Mouse (Mus musculus) heart, embryonic 13.5 days (tissue): Measurements from ENCODE around the gene Zfp868. TPM values are rescaled to one million over a fixed set of nuclear protein-coding genes. Genes with fewer than 3 reads are reported as not detected.
A peak's percentile ranks its signal among the peaks of the same experiment; 100 is the strongest.
"Not testable (repeated sequence)": the region's sequence is repeated elsewhere in the genome, so short reads cannot be mapped to it uniquely, and the experiment has no call there.

Experiments used
- ATAC-seq: fragments of 200-750 bp; cut with Nextera tagmentation; 2 replicates; pipeline ENCODE4 v1.8.0; 2017; ENCODE audit warnings: moderate TSS enrichment; ENCODE audit not compliant: insufficient number of reproducible peaks, low FRiP score, low TSS enrichment; ENCODE audit errors: extremely low read depth
- H3K27ac ChIP-seq: fragments of 300-500 bp; sonication (generic); replicated peaks from 2 replicates; pipeline ENCODE4 v1.5.1; 2015; ENCODE audit warnings: moderate library complexity, mild to moderate bottlenecking, inconsistent platforms
- H3K27me3 ChIP-seq: fragments of 300-500 bp; sonication (generic); replicated peaks from 2 replicates; pipeline ENCODE4 v1.6.1; 2015; ENCODE audit warnings: mild to moderate bottlenecking, inconsistent platforms
- H3K36me3 ChIP-seq: fragments of 300-500 bp; sonication (generic); 2 replicates; pipeline ENCODE4 v1.6.1; 2015; ENCODE audit warnings: mild to moderate bottlenecking, inconsistent platforms
- H3K4me1 ChIP-seq: fragments of 300-500 bp; sonication (generic); 2 replicates; pipeline ENCODE4 v1.6.1; 2015; ENCODE audit warnings: inconsistent platforms
- H3K4me2 ChIP-seq: fragments of 300-500 bp; sonication (generic); 2 replicates; pipeline ENCODE4 v1.6.1; 2015; ENCODE audit warnings: inconsistent platforms, mild to moderate bottlenecking, moderate library complexity
- H3K4me3 ChIP-seq: fragments of 300-500 bp; sonication (generic); 2 replicates; pipeline ENCODE4 v1.5.1; 2015; ENCODE audit warnings: moderate library complexity, mild to moderate bottlenecking, inconsistent platforms
- H3K9ac ChIP-seq: fragments of 300-500 bp; sonication (generic); 2 replicates; pipeline ENCODE4 v1.6.1; 2015; ENCODE audit warnings: inconsistent platforms, mild to moderate bottlenecking, moderate library complexity
- H3K9me3 ChIP-seq: fragments of 300-500 bp; sonication (generic); 2 replicates; pipeline ENCODE4 v1.6.1; 2016; ENCODE audit warnings: inconsistent platforms
- WGBS: fragments of 180-500 bp; shearing (Covaris S2); methylation state at CpG from one replicate; pipeline ENCODE4 v1.1.7; 2015; ENCODE audit warnings: mixed read lengths; 5-methylcytosine and 5-hydroxymethylcytosine counted together
- polyA plus RNA-seq: library from polyadenylated mRNA; unstranded; fragments of >200 nt; fragmentation: Nextera tagmentation; extraction: Ambion mirVana; gene quantifications from 2 replicates; pipeline ENCODE4 v1.2.1, GENCODE M21; 2015

Gene Zfp868
- 14.9 and 16.1 TPM in 2 replicates for polyA plus RNA-seq

DNA sequence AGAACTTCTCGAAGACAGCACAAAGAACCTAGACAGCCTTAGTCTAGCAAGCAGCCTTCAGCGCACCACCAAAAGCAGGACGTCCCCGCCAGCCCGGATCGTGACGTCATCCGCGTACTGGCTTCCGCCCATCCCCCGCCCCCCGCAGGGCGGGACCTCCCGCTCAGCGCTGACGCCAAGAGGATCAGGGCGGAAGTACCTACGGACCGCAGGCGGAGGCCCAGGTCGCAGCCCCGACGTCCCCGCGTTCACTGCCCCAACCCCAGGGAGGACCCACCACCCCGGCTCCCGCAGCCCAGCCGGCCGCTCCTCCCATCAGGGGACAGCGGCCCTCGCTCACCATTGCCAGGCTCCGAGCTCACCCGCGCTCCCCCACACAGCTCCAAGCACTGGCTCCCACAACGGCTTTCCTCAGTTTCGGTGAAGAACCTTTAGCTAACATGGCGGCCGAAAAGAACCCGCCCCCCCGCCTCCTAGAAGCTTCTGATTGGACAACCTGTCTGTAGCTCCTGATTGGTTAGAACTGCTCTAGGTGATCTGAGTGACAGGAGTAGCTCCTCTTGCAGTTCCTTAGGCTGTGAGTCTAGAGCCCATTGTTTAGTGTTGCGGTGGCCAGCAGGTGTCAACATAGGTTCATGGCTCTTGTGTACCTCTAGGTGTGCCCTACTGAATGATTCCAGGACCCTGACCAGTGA is at the start of gene Zfp868:
Zfp868 (minus strand) TSS at position 454 of the 695 bp plus-strand sequence.
- Histone ChIP-seq H3K27ac (peak within 1 kb of the TSS; percentile 95), H3K4me1 (peaks cover 14% of the 10 kb centered on the region), H3K9ac (peak within 1 kb of the TSS; percentile 89), H3K4me3 (peak within 1 kb of the TSS; percentile 66), H3K4me2 (peak within 1 kb of the TSS; percentile 72), H3K27me3 (no peaks in the 10 kb centered on the region), H3K9me3 (no peaks in the 10 kb centered on the region), H3K36me3 (peaks cover 3% of the 10 kb centered on the region; the same call in 1 of the 2 replicates)
- peak; percentile 99 for ATAC-seq
- WGBS = under 1% methylated on average over 41 of the region's 41 CpGs

DNA sequence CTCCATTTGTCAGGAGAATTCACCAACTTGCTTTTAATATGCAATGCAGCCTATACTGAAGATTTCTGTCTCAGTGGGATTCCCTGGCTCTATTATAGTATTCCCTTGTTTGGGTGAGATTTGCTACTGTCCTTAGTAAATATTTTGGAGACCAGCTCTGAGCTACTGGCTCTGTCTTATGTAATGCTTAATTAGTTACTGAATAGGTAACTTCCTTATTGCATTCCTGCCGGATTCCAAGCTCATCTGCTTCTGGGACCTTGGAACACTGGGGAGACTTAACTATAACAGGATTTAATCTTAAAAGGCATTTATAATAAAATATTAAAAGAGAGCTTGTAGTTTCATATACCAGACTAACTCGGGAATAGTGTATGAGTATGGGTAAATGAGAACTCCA is 39.7 kb upstream of the Zfp868 start:
- H3K9ac ChIP-seq, H3K27me3 ChIP-seq, H3K4me2 ChIP-seq, H3K4me1 ChIP-seq, H3K27ac ChIP-seq, H3K4me3 ChIP-seq, ATAC-seq: not testable (repeated sequence)
- Histone ChIP-seq H3K36me3 (peaks cover 37% of the 10 kb centered on the region), H3K9me3 (peaks cover 15% of the 10 kb centered on the region)
- WGBS = 69% methylated on average over 2 of the region's 2 CpGs

DNA sequence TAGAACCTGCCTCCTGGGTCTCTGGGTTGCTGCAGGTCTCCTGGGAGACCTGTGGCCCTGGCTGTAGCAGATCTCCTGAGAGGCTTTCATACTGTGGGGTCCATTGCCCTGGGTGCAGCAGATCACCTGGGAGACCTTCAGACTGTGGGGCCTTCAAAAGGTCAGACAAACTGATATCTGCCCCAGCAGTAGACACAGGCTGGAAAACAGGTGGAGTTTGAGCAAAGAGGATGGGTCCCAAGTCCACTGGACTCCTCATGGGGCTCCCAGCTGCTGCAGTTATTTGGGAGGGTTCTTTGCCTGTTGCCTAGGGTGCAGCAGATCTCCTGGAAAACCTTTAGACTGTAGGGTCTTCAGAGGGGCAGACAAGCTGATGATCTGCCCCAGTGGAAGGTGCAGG is 35.9 kb upstream of the Zfp868 start:
- Histone ChIP-seq H3K36me3 (peaks cover 46% of the 10 kb centered on the region), H3K9me3 (peaks cover 10% of the 10 kb centered on the region), H3K4me2 (no peak overlapping the region), H3K27ac (no peak overlapping the region), H3K4me3 (no peak overlapping the region), H3K27me3 (no peaks in the 10 kb centered on the region), H3K9ac (no peak overlapping the region), H3K4me1 (no peaks in the 10 kb centered on the region)
- ATAC-seq = no peak

DNA sequence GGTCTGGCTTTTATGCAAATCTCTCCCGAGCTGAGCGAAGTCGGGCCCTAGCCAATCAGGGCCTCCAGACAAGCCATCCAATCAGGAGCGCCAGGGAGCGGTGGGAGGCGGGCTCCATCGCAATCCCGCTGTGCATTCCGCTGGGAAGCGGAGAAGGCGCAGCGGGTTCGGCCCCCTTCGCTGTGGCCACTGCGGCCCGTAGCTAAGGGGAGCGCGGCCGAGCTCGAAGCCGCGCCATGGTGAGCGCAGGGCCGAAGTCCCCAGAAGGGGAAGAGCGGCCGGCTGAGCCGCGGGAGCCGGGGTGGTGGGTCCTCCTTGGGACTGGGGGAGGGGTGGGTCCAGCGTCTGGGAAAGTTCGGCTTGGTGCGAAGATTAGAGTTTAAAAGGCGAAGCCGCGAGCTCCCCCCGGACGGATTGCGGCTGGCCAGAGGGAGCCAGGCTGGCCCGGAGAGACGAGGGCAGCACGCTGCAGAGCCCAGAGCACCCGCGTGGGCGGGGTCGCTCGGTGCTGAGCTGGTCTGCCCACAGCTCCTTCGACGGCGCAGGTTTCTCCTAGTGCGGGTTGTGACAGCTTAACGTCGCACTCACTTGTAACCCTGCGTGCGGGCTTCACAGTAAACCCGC is 29.1 kb upstream of the Zfp868 start, which contains the start of gene Zfp964:
Zfp964 (plus strand) TSS at position 122 of the 624 bp plus-strand sequence.
- peaks cover 6% of the 10 kb centered on the region for H3K4me1 ChIP-seq
- peaks cover 3% of the 10 kb centered on the region for H3K36me3 ChIP-seq
- peak within 1 kb of the TSS; percentile 88 for H3K27ac ChIP-seq
- ATAC-seq = peak; percentile 94
- under 1% methylated on average over 55 of the region's 55 CpGs for WGBS
- H3K9ac ChIP-seq = peak within 1 kb of the TSS; percentile 87
- no peaks in the 10 kb centered on the region for H3K27me3 ChIP-seq
- H3K4me2 ChIP-seq = peak within 1 kb of the TSS; percentile 90
- peak within 1 kb of the TSS; percentile 65 for H3K4me3 ChIP-seq
- H3K9me3 ChIP-seq = peaks cover 2% of the 10 kb centered on the region

DNA sequence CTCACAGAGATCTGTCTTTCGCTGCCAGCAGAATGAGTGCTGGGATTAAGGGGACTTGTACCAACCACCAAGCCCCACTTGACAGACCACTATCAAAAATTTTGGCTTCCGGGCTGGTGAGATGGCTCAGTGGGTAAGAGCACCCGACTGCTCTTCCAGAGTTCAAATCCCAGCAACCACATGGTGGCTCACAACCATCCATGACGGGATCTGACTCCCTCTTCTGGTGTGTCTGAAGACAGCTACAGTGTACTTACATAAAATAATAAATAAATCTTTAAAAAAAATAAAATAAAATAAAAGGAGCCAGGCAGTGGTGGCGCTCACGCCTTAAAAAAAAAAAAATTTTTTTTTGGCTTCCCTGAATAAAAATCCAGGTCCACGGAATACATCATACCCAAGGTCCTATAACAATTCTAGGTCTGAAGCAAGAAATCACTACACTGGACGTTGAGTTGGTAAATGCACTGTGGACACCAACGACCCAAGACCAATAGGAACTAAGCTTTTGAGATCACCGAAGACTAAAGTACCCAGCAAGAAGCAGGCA is 28.5 kb upstream of the Zfp868 start:
- no peak for ATAC-seq
- Histone ChIP-seq H3K9me3 (no peaks in the 10 kb centered on the region; the same call in 1 of the 2 replicates), H3K27ac (no peak overlapping the region), H3K27me3 (no peaks in the 10 kb centered on the region), H3K36me3 (0 out of 2 replicates have a peak, but pooled peaks cover 3% of the 10 kb centered on the region), H3K4me2 (peak overlapping the region; percentile 90), H3K4me1 (peaks cover 6% of the 10 kb centered on the region), H3K9ac (0 out of 2 replicates have a peak overlapping the region, but pooled peaks have one; percentile 87), H3K4me3 (peak overlapping the region; percentile 65)
- WGBS = 41% methylated on average over 10 of the region's 10 CpGs

DNA sequence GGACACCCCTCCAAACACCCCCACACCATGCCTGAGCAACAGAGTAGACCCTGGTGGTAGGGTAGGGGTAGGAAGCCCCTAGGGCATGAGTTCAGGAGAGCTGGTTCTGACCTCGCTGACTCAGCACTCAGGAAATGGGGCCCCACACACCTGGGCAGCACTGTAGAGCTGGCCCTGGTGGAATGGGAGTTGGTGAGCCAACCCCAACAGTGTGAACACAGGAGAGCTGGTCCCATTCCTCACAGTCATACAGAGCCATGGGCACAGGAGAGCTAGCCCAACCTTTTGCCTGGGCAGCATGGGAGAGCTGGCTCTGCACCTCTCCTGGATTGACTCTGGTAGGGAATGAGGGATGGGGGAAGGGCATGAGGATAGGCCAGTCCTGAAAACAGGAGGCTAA is 7.3 kb downstream of the Zfp868 start:
- Histone ChIP-seq H3K4me2 (no peak overlapping the region), H3K4me3 (no peak overlapping the region), H3K36me3 (peaks cover 61% of the 10 kb centered on the region), H3K27ac (no peak overlapping the region), H3K4me1 (peaks cover 2% of the 10 kb centered on the region; the same call in 1 of the 2 replicates), H3K9me3 (no peaks in the 10 kb centered on the region), H3K9ac (no peak overlapping the region), H3K27me3 (no peaks in the 10 kb centered on the region)
- WGBS = 76% methylated on average over 1 of the region's 1 CpGs
- ATAC-seq = no peak

DNA sequence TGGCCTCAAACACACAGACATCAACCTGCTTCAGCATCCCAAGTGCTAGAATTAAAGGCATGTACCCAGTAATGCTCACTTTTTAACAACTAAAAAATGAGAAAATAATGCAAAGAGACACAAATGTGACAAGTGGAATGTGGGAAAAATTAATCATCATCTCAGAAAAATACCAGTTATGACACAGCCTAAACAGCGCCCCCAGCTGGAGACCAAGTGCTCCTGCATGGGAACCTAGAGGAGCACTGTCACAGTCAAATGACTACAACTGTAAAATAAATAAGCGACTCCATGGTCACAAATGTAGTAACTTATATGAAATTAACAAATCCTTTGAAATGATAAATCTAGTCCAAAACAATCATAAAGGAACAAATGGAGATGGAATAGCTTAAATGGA is 10.7 kb downstream of the Zfp868 start:
- 52% methylated on average over 2 of the region's 2 CpGs for WGBS
- ATAC-seq = no peak
- no peak overlapping the region for H3K4me3 ChIP-seq
- no peaks in the 10 kb centered on the region for H3K4me1 ChIP-seq
- H3K27me3 ChIP-seq = no peaks in the 10 kb centered on the region
- no peak overlapping the region for H3K9ac ChIP-seq
- no peaks in the 10 kb centered on the region for H3K9me3 ChIP-seq
- peaks cover 90% of the 10 kb centered on the region for H3K36me3 ChIP-seq
- no peak overlapping the region for H3K27ac ChIP-seq
- no peak overlapping the region for H3K4me2 ChIP-seq

DNA sequence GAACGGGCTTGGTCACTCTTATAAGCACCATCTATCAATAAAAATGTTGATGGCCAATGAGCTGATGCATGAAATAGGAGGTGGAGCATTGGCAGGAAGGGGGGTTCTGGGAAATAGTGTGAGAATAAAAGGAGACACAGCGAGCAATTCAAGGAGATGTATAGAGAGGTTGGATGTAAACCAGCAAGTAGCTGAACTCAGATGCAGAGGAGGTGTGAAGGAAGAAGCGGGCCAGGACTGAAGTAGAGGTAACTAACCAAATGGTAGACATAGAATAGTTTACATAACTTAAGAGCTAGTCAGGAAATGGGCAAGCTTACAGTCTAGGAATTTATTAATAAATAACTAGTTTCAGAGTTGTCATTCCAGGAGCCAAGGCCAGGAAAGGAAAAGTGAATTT is 27.8 kb downstream of the Zfp868 start:
- H3K27ac ChIP-seq, H3K4me2 ChIP-seq, H3K27me3 ChIP-seq, ATAC-seq, H3K9ac ChIP-seq, H3K4me1 ChIP-seq, H3K36me3 ChIP-seq, H3K9me3 ChIP-seq, H3K4me3 ChIP-seq: not testable (repeated sequence)
- 77% methylated on average over 3 of the region's 3 CpGs for WGBS

DNA sequence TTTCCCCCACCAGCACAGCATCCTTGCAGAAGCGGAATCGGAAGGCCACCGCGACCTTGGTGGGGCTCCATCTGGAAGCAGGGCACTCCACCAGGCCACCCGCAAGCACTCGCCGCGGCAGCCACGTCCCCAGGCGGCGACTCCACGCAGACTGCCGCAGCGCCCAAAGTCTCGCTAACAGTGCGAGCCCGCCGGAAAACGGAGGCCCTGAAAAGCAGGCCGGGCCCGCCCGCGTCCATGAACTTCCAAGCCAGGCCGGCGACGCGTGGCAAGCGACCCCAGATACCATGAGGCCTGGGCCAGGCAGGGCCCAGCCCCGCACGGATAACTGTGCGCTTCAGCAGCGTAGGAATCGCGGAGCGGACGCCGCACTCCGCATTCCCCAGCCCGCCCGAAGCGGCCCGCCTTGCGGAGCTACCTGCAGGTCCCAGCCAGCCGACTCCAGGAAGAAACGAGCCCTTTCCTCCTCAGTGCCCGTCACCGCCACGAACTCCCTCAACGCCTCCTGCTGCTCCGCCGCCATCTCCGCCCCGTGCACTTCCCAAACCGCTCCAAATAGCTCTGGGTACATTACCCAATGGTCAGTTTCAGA is 40.6 kb downstream of the Zfp868 start:
- Histone ChIP-seq H3K4me1 (no peaks in the 10 kb centered on the region), H3K27me3 (no peaks in the 10 kb centered on the region), H3K9me3 (no peaks in the 10 kb centered on the region), H3K9ac (peak overlapping the region; percentile 84), H3K4me3 (peak overlapping the region; percentile 60), H3K27ac (no peak overlapping the region), H3K36me3 (no peaks in the 10 kb centered on the region), H3K4me2 (peak overlapping the region; percentile 90)
- no peak for ATAC-seq
- WGBS = 1% methylated on average over 54 of the region's 54 CpGs

DNA sequence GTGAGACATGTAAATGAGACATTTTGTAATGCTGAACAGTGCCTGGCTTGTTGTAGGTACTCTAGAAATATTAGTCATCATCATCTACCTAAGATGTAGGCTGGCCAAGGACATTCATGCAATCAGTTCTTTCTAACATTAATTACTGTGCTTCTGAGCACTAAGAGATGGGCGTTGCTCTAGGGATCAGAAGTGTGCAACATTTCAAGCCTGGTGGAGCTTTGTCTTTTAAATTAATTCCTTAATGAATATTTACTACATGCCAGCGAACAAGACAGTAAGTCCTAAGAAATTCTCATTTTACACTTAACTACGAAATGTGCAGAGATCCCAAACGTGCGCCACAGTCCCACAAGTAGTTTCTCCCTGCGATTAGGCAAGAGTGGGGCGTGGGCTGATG is 41.1 kb downstream of the Zfp868 start:
- H3K9me3 ChIP-seq, H3K27me3 ChIP-seq, H3K4me1 ChIP-seq, ATAC-seq, H3K27ac ChIP-seq, H3K36me3 ChIP-seq: not testable (repeated sequence)
- H3K4me3 ChIP-seq = peak overlapping the region; percentile 60
- 14% methylated on average over 7 of the region's 7 CpGs for WGBS
- H3K4me2 ChIP-seq = peak overlapping the region; percentile 90
- H3K9ac ChIP-seq = peak overlapping the region; percentile 84
